Mouse (Mus musculus): ENCODE measurements at regions not wholly inside any gene's neighbourhood (a gene's known extent, or its start where the extent isn't known, plus 50 kb on each side); places are given as distances from the start of the nearest gene placed in this dataset.

GRCm38 (mm10) chr11:64755563-64755962 lies 223.3 kb upstream of the Elac2 start:
- H3K4me1 ChIP-seq (ENCODE audit: control insufficient read depth, insufficient read depth, low read length) = no peaks in the 10 kb centered on the region
- no peaks in the 10 kb centered on the region for H3K9me3 ChIP-seq (replicated peaks; ENCODE audit: control insufficient read depth, low read length)
- ATAC-seq (replicated peaks; ENCODE audit: insufficient number of reproducible peaks, low FRiP score, low TSS enrichment, low read depth) = no peak
- H3K4me3 ChIP-seq (ENCODE audit: low read depth, low read length) = no peak overlapping the region
- H3K9ac ChIP-seq (replicated peaks; ENCODE audit: low read length) = no peak overlapping the region
- no peaks in the 10 kb centered on the region for H3K36me3 ChIP-seq (replicated peaks; ENCODE audit: control insufficient read depth, insufficient read depth, low read depth, low read length)
- DNase-seq (ENCODE audit: low spot score) = no peak
- H3K27ac ChIP-seq (replicated peaks; ENCODE audit: low read depth, low read length) = no peak overlapping the region
- H3K27me3 ChIP-seq (ENCODE audit: control insufficient read depth, insufficient read depth, low read length) = no peaks in the 10 kb centered on the region
- WGBS = 93% methylated on average over 1 of the region's 1 CpGs
- H3K4me2 ChIP-seq (ENCODE audit: low read depth, low read length) = no peak overlapping the region

GRCm38 (mm10) chr11:64760626-64761025 lies 218.2 kb upstream of the Elac2 start:
- H3K27ac ChIP-seq (replicated peaks; ENCODE audit: low read depth, low read length) = no peak overlapping the region
- no peak for ATAC-seq (replicated peaks; ENCODE audit: insufficient number of reproducible peaks, low FRiP score, low TSS enrichment, low read depth)
- WGBS = 82% methylated on average over 3 of the region's 3 CpGs

GRCm38 (mm10) chr11:64762755-64763154 lies 216.1 kb upstream of the Elac2 start:
- DNase-seq (ENCODE audit: low spot score) = no peak
- Histone ChIP-seq H3K9me3 (replicated peaks; ENCODE audit: control insufficient read depth, low read length) (no peaks in the 10 kb centered on the region), H3K27ac (replicated peaks; ENCODE audit: low read depth, low read length) (no peak overlapping the region), H3K27me3 (ENCODE audit: control insufficient read depth, insufficient read depth, low read length) (no peaks in the 10 kb centered on the region), H3K4me2 (ENCODE audit: low read depth, low read length) (no peak overlapping the region), H3K4me3 (ENCODE audit: low read depth, low read length) (no peak overlapping the region), H3K9ac (replicated peaks; ENCODE audit: low read length) (no peak overlapping the region), H3K4me1 (ENCODE audit: control insufficient read depth, insufficient read depth, low read length) (no peaks in the 10 kb centered on the region), H3K36me3 (replicated peaks; ENCODE audit: control insufficient read depth, insufficient read depth, low read depth, low read length) (no peaks in the 10 kb centered on the region)
- no peak for ATAC-seq (replicated peaks; ENCODE audit: insufficient number of reproducible peaks, low FRiP score, low TSS enrichment, low read depth)
- WGBS = 86% methylated on average over 3 of the region's 3 CpGs

More at GRCm38 (mm10) chr11:64760626-64761025, 218.2 kb upstream of the Elac2 start:
- H3K36me3 ChIP-seq (replicated peaks; ENCODE audit: control insufficient read depth, insufficient read depth, low read depth, low read length) = no peaks in the 10 kb centered on the region
- H3K4me3 ChIP-seq (ENCODE audit: low read depth, low read length) = no peak overlapping the region
- no peaks in the 10 kb centered on the region for H3K27me3 ChIP-seq (ENCODE audit: control insufficient read depth, insufficient read depth, low read length)
- DNase-seq (ENCODE audit: low spot score) = no peak
- H3K4me2 ChIP-seq (ENCODE audit: low read depth, low read length) = no peak overlapping the region
- no peaks in the 10 kb centered on the region for H3K4me1 ChIP-seq (ENCODE audit: control insufficient read depth, insufficient read depth, low read length)
- no peaks in the 10 kb centered on the region for H3K9me3 ChIP-seq (replicated peaks; ENCODE audit: control insufficient read depth, low read length)
- no peak overlapping the region for H3K9ac ChIP-seq (replicated peaks; ENCODE audit: low read length)

- H3K4me3 ChIP-seq (ENCODE audit: low read depth, low read length) = no peak overlapping the region
- H3K4me1 ChIP-seq (ENCODE audit: control insufficient read depth, insufficient read depth, low read length) = no peaks in the 10 kb centered on the region
- ATAC-seq (replicated peaks; ENCODE audit: insufficient number of reproducible peaks, low FRiP score, low TSS enrichment, low read depth) (no peak), DNase-seq (ENCODE audit: low spot score) (no peak)
- H3K36me3 ChIP-seq (replicated peaks; ENCODE audit: control insufficient read depth, insufficient read depth, low read depth, low read length) = no peaks in the 10 kb centered on the region
- 43% methylated on average over 6 of the region's 6 CpGs for WGBS
- no peak overlapping the region for H3K4me2 ChIP-seq (ENCODE audit: low read depth, low read length)
- no peaks in the 10 kb centered on the region for H3K9me3 ChIP-seq (replicated peaks; ENCODE audit: control insufficient read depth, low read length)
- no peaks in the 10 kb centered on the region for H3K27me3 ChIP-seq (ENCODE audit: control insufficient read depth, insufficient read depth, low read length)
- H3K27ac ChIP-seq (replicated peaks; ENCODE audit: low read depth, low read length) = no peak overlapping the region
- no peak overlapping the region for H3K9ac ChIP-seq (replicated peaks; ENCODE audit: low read length)
Observed at GRCm38 (mm10) chr11:64764056-64764455, 214.8 kb upstream of the Elac2 start.

GRCm38 (mm10) chr11:64776691-64777090 lies 202.1 kb upstream of the Elac2 start:
- Histone ChIP-seq H3K27me3 (ENCODE audit: control insufficient read depth, insufficient read depth, low read length) (no peaks in the 10 kb centered on the region), H3K36me3 (replicated peaks; ENCODE audit: control insufficient read depth, insufficient read depth, low read depth, low read length) (no peaks in the 10 kb centered on the region), H3K4me2 (ENCODE audit: low read depth, low read length) (no peak overlapping the region), H3K27ac (replicated peaks; ENCODE audit: low read depth, low read length) (no peak overlapping the region), H3K9me3 (replicated peaks; ENCODE audit: control insufficient read depth, low read length) (no peaks in the 10 kb centered on the region), H3K4me1 (ENCODE audit: control insufficient read depth, insufficient read depth, low read length) (no peaks in the 10 kb centered on the region), H3K4me3 (ENCODE audit: low read depth, low read length) (no peak overlapping the region), H3K9ac (replicated peaks; ENCODE audit: low read length) (no peak overlapping the region)
- DNase-seq (ENCODE audit: low spot score) = no peak
- WGBS = 85% methylated on average over 5 of the region's 5 CpGs
- no peak for ATAC-seq (replicated peaks; ENCODE audit: insufficient number of reproducible peaks, low FRiP score, low TSS enrichment, low read depth)

- Histone ChIP-seq H3K4me1 (ENCODE audit: control insufficient read depth, insufficient read depth, low read length) (no peaks in the 10 kb centered on the region), H3K9me3 (replicated peaks; ENCODE audit: control insufficient read depth, low read length) (no peaks in the 10 kb centered on the region), H3K4me3 (ENCODE audit: low read depth, low read length) (no peak overlapping the region), H3K9ac (replicated peaks; ENCODE audit: low read length) (no peak overlapping the region), H3K4me2 (ENCODE audit: low read depth, low read length) (peak overlapping the region; percentile 21), H3K27ac (replicated peaks; ENCODE audit: low read depth, low read length) (peak overlapping the region; percentile 49), H3K36me3 (replicated peaks; ENCODE audit: control insufficient read depth, insufficient read depth, low read depth, low read length) (no peaks in the 10 kb centered on the region), H3K27me3 (ENCODE audit: control insufficient read depth, insufficient read depth, low read length) (no peaks in the 10 kb centered on the region)
- DNase-seq (ENCODE audit: low spot score) = peak; percentile 95
- 18% methylated on average over 21 of the region's 21 CpGs for WGBS
- ATAC-seq (replicated peaks; ENCODE audit: insufficient number of reproducible peaks, low FRiP score, low TSS enrichment, low read depth) = peak; percentile 65; the same call in 1 of the 2 replicates
Observed at GRCm38 (mm10) chr11:64800246-64801121, 178.4 kb upstream of the Elac2 start.

- H3K9me3 ChIP-seq (replicated peaks; ENCODE audit: control insufficient read depth, low read length) = no peaks in the 10 kb centered on the region
- 18% methylated on average over 10 of the region's 10 CpGs for WGBS
- H3K9ac ChIP-seq (replicated peaks; ENCODE audit: low read length) = no peak overlapping the region
- ATAC-seq (replicated peaks; ENCODE audit: insufficient number of reproducible peaks, low FRiP score, low TSS enrichment, low read depth) (peak; percentile 68; the same call in 1 of the 2 replicates), DNase-seq (ENCODE audit: low spot score) (peak; percentile 51)
- H3K4me1 ChIP-seq (ENCODE audit: control insufficient read depth, insufficient read depth, low read length) = no peaks in the 10 kb centered on the region
- H3K27me3 ChIP-seq (ENCODE audit: control insufficient read depth, insufficient read depth, low read length) = no peaks in the 10 kb centered on the region
- H3K4me3 ChIP-seq (ENCODE audit: low read depth, low read length) = no peak overlapping the region
- 0 out of 2 replicates have a peak overlapping the region, but pooled peaks have one; percentile 3 for H3K4me2 ChIP-seq (ENCODE audit: low read depth, low read length)
- H3K27ac ChIP-seq (replicated peaks; ENCODE audit: low read depth, low read length) = peak overlapping the region; percentile 72
- H3K36me3 ChIP-seq (replicated peaks; ENCODE audit: control insufficient read depth, insufficient read depth, low read depth, low read length) = no peaks in the 10 kb centered on the region
Observed at GRCm38 (mm10) chr11:64801351-64801750, 177.5 kb upstream of the Elac2 start.

GRCm38 (mm10) chr11:64805567-64805966 lies 173.3 kb upstream of the Elac2 start:
- WGBS = 63% methylated on average over 3 of the region's 3 CpGs
- no peak overlapping the region for H3K4me2 ChIP-seq (ENCODE audit: low read depth, low read length)

More at GRCm38 (mm10) chr11:64805567-64805966, 173.3 kb upstream of the Elac2 start:
- Histone ChIP-seq H3K4me3 (ENCODE audit: low read depth, low read length) (no peak overlapping the region), H3K4me1 (ENCODE audit: control insufficient read depth, insufficient read depth, low read length) (no peaks in the 10 kb centered on the region), H3K9me3 (replicated peaks; ENCODE audit: control insufficient read depth, low read length) (no peaks in the 10 kb centered on the region), H3K27me3 (ENCODE audit: control insufficient read depth, insufficient read depth, low read length) (no peaks in the 10 kb centered on the region), H3K27ac (replicated peaks; ENCODE audit: low read depth, low read length) (no peak overlapping the region), H3K36me3 (replicated peaks; ENCODE audit: control insufficient read depth, insufficient read depth, low read depth, low read length) (no peaks in the 10 kb centered on the region), H3K9ac (replicated peaks; ENCODE audit: low read length) (no peak overlapping the region)
- no peak for ATAC-seq (replicated peaks; ENCODE audit: insufficient number of reproducible peaks, low FRiP score, low TSS enrichment, low read depth)
- DNase-seq (ENCODE audit: low spot score) = no peak
